Mouse (Mus musculus) CD4-positive, CD25-positive, alpha-beta regulatory T cell, adult 2 months (primary cell): ENCODE measurements around the gene Zfp964.
A peak's percentile ranks its signal among the peaks of the same experiment; 100 is the strongest.
"Not testable (repeated sequence)": the region's sequence is repeated elsewhere in the genome, so short reads cannot be mapped to it uniquely, and the experiment has no call there.

Experiments
- DNase-seq: peaks from one replicate; pipeline ENCODE4 v3.0.0-alpha.2; 2012; ENCODE audit warnings: low read depth, low spot score

The Zfp964 gene

DNA sequence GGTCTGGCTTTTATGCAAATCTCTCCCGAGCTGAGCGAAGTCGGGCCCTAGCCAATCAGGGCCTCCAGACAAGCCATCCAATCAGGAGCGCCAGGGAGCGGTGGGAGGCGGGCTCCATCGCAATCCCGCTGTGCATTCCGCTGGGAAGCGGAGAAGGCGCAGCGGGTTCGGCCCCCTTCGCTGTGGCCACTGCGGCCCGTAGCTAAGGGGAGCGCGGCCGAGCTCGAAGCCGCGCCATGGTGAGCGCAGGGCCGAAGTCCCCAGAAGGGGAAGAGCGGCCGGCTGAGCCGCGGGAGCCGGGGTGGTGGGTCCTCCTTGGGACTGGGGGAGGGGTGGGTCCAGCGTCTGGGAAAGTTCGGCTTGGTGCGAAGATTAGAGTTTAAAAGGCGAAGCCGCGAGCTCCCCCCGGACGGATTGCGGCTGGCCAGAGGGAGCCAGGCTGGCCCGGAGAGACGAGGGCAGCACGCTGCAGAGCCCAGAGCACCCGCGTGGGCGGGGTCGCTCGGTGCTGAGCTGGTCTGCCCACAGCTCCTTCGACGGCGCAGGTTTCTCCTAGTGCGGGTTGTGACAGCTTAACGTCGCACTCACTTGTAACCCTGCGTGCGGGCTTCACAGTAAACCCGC, at the start of gene Zfp964:
Gene Zfp964 (plus strand): TSS at position 122 of the 624 bp plus-strand sequence.
- DNase-seq = peak; percentile 90

DNA sequence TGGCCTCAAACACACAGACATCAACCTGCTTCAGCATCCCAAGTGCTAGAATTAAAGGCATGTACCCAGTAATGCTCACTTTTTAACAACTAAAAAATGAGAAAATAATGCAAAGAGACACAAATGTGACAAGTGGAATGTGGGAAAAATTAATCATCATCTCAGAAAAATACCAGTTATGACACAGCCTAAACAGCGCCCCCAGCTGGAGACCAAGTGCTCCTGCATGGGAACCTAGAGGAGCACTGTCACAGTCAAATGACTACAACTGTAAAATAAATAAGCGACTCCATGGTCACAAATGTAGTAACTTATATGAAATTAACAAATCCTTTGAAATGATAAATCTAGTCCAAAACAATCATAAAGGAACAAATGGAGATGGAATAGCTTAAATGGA, 39.6 kb upstream of the Zfp964 start:
- DNase-seq = peak; percentile 49

DNA sequence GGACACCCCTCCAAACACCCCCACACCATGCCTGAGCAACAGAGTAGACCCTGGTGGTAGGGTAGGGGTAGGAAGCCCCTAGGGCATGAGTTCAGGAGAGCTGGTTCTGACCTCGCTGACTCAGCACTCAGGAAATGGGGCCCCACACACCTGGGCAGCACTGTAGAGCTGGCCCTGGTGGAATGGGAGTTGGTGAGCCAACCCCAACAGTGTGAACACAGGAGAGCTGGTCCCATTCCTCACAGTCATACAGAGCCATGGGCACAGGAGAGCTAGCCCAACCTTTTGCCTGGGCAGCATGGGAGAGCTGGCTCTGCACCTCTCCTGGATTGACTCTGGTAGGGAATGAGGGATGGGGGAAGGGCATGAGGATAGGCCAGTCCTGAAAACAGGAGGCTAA, 36.2 kb upstream of the Zfp964 start:
- DNase-seq = no peak

DNA sequence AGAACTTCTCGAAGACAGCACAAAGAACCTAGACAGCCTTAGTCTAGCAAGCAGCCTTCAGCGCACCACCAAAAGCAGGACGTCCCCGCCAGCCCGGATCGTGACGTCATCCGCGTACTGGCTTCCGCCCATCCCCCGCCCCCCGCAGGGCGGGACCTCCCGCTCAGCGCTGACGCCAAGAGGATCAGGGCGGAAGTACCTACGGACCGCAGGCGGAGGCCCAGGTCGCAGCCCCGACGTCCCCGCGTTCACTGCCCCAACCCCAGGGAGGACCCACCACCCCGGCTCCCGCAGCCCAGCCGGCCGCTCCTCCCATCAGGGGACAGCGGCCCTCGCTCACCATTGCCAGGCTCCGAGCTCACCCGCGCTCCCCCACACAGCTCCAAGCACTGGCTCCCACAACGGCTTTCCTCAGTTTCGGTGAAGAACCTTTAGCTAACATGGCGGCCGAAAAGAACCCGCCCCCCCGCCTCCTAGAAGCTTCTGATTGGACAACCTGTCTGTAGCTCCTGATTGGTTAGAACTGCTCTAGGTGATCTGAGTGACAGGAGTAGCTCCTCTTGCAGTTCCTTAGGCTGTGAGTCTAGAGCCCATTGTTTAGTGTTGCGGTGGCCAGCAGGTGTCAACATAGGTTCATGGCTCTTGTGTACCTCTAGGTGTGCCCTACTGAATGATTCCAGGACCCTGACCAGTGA, 29.0 kb upstream of the Zfp964 start, which contains the start of gene Zfp868:
Gene Zfp868 (minus strand): TSS at position 454 of the 695 bp plus-strand sequence.
- peak; percentile 99 for DNase-seq

DNA sequence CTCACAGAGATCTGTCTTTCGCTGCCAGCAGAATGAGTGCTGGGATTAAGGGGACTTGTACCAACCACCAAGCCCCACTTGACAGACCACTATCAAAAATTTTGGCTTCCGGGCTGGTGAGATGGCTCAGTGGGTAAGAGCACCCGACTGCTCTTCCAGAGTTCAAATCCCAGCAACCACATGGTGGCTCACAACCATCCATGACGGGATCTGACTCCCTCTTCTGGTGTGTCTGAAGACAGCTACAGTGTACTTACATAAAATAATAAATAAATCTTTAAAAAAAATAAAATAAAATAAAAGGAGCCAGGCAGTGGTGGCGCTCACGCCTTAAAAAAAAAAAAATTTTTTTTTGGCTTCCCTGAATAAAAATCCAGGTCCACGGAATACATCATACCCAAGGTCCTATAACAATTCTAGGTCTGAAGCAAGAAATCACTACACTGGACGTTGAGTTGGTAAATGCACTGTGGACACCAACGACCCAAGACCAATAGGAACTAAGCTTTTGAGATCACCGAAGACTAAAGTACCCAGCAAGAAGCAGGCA, 396 bp upstream of the Zfp964 start:
- DNase-seq = no peak

DNA sequence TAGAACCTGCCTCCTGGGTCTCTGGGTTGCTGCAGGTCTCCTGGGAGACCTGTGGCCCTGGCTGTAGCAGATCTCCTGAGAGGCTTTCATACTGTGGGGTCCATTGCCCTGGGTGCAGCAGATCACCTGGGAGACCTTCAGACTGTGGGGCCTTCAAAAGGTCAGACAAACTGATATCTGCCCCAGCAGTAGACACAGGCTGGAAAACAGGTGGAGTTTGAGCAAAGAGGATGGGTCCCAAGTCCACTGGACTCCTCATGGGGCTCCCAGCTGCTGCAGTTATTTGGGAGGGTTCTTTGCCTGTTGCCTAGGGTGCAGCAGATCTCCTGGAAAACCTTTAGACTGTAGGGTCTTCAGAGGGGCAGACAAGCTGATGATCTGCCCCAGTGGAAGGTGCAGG, 7.0 kb downstream of the Zfp964 start:
- no peak for DNase-seq

DNA sequence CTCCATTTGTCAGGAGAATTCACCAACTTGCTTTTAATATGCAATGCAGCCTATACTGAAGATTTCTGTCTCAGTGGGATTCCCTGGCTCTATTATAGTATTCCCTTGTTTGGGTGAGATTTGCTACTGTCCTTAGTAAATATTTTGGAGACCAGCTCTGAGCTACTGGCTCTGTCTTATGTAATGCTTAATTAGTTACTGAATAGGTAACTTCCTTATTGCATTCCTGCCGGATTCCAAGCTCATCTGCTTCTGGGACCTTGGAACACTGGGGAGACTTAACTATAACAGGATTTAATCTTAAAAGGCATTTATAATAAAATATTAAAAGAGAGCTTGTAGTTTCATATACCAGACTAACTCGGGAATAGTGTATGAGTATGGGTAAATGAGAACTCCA, 10.8 kb downstream of the Zfp964 start:
- not testable (repeated sequence) for DNase-seq

DNA sequence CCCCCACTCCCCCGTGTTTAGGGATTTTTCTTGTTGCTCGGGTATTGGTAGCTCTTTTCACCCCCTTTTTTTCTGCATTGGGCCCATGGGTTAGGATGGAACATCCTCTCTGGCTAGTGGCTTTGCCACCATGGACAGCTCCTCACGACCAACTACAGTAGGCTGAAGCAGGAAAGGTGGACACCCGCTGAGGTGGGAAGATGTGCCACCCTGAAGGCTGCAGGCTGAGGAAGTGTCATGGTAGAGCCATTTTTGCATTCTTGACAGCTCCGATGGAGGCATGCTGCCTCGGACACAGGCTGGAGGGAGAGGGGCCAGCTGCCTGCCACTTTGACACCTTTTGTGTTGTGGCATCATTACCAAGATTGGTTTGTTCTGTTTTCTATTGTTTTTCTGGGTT, 47.5 kb downstream of the Zfp964 start:
- DNase-seq = no peak

DNA sequence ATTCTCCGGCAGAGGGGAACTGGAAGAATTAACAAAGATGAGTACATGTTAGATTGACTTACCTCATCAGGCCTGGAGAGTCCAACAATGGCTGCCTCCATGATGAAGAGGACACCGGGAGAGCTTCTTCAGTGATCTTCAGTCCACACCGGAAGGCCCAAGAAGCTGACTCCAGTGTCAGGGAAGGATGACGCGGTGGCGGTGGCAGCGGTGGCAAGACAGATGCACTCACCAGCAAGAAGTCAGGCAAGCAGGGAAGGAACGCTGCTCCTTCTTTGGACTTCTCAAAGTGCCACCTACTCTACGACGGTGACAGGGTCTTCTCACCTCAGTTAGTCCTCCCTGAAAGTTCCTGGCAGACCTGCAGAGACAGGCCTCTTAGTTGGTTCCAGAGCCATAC, 56.3 kb downstream of the Zfp964 start, which contains the start of gene Zfp869:
Gene Zfp869 (minus strand): TSS at position 101 of the 400 bp plus-strand sequence.
- not testable (repeated sequence) for DNase-seq

DNA sequence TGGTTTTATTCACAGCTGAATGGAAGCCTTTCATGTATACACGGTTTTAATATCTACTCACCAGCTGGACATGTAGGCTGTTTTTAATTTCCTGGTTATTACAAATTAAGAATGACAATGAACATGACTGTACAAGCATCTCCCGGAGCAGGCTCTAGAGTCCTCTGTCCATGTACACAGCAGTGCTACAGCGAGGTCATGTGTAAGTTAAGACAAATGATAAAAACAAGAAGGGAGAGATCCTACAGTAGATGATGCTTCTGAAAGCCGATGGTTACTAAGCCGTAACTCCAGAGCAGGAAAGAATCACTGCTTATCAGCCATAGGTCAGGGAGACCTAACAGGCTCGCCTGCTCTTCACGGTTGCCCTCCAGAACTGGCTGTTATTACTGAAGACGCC, 59.2 kb downstream of the Zfp964 start:
- DNase-seq = no peak

DNA sequence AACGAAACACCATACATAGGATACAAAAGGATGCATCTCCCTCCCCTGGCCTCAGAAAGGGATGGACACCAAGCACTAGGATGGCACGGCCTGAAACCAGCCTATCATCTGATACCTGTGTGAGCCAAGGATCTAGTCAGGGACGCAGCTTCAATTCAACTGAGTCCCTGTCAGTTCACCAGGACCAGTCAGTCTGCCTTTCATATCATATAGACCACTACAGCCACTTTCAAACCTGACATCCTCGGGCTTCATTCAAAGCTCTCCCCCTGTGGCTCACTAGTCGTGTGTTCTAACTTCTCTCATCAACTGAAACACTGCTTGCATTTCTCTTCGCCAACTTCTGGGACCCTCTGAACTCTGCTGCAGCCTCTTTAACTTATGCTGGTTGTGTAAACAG, 61.1 kb downstream of the Zfp964 start:
- DNase-seq = peak; percentile 21
